Mouse (Mus musculus) spleen, postnatal 14 days (tissue): ENCODE measurements around the gene Gm12794.
"Not testable (repeated sequence)": the region's sequence is repeated elsewhere in the genome, so short reads cannot be mapped to it uniquely, and the experiment has no call there.

Experiments used
- DNase-seq, 2 experiments: peaks; one replicate each; pipeline ENCODE4 v3.0.0; 2021 to 2022; ENCODE audit warnings: low spot score in 2 of 2

Gm12794 gene

DNA sequence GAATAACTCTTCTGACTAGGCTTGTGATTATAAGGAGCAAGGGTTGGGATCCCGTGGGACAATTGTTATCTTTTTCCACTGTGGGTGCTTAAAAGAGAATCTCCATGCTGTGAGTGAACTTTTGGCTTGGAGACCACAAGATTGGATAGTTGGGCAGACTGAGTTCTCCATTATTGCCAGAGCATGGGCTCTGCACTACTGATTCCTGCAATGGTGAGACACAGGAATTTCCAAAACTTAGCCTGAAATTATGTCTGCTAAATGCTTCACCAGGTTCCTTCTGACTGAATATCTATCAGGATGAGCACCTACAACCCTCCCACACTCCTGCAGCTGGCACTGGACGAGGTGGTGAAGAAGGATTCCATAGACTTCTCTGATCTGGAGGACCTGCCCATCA lies at the start of gene Gm12794:
Gm12794 (plus strand) TSS at position 301 of the 400 bp plus-strand sequence.
- DNase-seq: not testable (repeated sequence)

DNA sequence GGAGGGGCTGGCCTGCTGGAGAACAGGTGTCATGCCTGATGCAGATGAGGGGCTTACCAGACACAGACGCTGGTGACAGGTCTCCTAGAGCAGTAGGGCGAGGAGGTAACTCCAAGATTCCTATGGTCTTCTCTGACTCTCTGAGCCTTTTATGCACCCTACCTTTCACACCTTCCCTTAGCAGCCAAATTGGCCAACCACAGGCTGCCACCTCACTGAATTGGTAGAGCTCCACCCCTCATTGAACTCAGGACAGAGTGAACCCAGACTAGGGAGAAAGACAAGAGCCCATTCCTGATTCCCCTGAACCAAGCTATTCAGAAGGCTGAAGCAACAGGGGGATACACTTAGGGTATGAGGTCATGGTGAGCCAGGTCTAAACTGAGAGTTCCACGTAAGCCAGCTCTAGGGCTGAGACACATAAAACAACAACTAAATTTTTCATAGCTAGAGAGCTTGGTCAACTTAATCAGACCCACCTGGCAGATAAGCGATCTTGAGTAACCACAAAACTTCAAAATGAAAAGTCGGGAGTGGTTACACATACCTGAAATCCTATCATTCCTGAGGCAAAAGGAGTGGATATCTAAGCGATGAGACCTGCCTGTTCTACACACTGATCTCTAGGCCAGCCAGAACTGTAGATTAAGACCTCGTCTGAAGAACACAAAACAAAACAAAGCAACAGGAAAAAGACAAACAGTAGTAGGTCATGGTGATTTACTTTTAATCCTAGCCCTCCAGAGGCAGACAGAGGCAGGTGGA lies 46.4 kb upstream of the Gm12794 start, which contains the start of gene C130073F10Rik:
C130073F10Rik (minus strand) TSS at position 134 of the 765 bp plus-strand sequence.
- no peak for DNase-seq

DNA sequence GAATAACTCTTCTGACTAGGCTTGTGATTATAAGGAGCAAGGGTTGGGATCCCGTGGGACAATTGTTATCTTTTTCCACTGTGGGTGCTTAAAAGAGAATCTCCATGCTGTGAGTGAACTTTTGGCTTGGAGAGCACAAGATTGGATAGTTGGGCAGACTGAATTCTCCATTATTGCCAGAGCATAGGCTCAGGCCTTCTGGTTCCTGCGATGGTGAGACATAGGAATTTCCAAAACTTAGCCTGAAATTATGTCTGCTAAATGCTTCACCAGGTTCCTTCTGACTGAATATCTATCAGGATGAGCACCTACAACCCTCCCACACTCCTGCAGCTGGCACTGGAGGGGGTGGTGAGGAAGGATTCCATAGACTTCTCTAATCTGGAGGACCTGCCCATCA lies 31.4 kb upstream of the Gm12794 start, which contains the start of gene Gm12800:
Gm12800 (plus strand) TSS at position 301 of the 400 bp plus-strand sequence.
- not testable (repeated sequence) for DNase-seq

DNA sequence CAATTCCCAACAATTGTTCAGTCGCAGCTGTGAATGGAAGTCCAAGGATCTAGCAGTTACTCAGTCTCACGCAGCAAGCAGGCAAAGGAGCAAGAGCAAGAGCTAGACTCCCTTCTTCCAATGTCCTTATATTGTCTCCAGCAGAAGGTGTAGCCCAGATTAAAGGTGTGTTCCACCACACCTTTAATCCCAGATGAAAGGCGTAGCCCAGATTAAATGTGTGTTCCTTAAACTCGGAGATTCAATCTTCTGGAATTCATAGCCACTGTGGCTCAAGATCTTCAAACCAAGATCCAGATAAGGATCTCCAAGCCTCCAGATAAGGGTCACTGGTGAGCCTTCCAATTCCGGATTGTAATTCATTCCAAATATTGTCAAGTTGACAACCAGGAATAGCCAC lies 40.7 kb downstream of the Gm12794 start, which contains the start of gene Gm12790:
Gm12790 (minus strand) TSS at position 101 of the 400 bp plus-strand sequence.
- not testable (repeated sequence) for DNase-seq

DNA sequence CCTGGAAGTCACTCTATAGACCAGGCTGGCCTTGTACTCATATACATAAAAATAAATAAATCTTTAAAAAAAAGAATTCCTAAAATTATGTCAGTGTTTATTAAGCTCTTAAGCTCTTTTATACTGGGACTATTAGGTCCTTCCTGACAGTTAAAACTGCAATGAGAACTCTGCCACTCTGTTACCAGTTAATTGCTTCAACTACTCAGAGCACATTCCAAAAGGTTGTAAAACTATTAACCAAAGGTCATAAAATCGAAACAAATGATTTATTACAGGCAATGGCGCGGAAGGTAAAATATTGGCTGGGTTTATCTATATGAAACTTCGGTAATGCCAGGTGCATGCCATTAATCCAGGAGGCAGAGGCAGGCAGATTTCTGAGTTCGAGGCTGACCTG lies 45.5 kb downstream of the Gm12794 start:
- no peak for DNase-seq

DNA sequence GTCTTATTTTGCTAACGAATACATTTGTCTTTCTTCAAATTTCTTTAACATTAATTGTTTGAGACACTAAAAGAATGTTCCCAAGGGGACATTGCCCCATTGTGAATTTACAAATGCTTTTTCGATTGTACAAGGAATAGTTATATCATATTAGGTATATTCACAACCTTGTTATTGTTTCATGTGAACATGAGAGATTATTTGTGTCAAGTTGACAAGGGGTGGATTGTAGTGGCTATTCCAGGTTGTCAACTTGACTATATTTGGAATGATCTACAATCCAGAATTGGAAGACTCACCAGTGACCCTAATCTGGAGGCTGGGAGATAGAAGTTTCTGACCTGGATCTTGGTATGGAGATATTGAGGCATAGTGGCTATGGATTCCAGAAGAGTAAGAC lies 46.1 kb downstream of the Gm12794 start, which contains the start of gene Gm12789:
Gm12789 (plus strand) TSS at position 301 of the 400 bp plus-strand sequence.
- DNase-seq: not testable (repeated sequence)
